Mouse (Mus musculus): ENCODE measurements around the gene Ier2.
"Not testable (repeated sequence)": the region's sequence is repeated elsewhere in the genome, so short reads cannot be mapped to it uniquely, and the experiment has no call there.

Ier2 gene

GRCm38 (mm10) chr8:84639162-84640009 lies 23.3 kb downstream of the Ier2 start:
- peak; percentile 96 for DNase-seq (ENCODE audit: low spot score)

GRCm38 (mm10) chr8:84638555-84639161 lies 24.0 kb downstream of the Ier2 start:
- DNase-seq (ENCODE audit: low spot score): peak; percentile 33

GRCm38 (mm10) chr8:84637946-84638554 lies 24.6 kb downstream of the Ier2 start:
- DNase-seq (ENCODE audit: low spot score): no peak

GRCm38 (mm10) chr8:84636051-84636691 lies 26.5 kb downstream of the Ier2 start:
- DNase-seq (ENCODE audit: low spot score): no peak

- DNase-seq (ENCODE audit: low spot score): no peak
These were observed 27.1 kb downstream of the Ier2 start for GRCm38 (mm10) chr8:84635397-84636050.

GRCm38 (mm10) chr8:84634849-84635304 lies 27.8 kb downstream of the Ier2 start:
- DNase-seq (ENCODE audit: low spot score): no peak

GRCm38 (mm10) chr8:84633841-84634584 lies 28.6 kb downstream of the Ier2 start:
- no peak for DNase-seq (ENCODE audit: low spot score)

- no peak for DNase-seq (ENCODE audit: low spot score)
These were observed 30.8 kb downstream of the Ier2 start for GRCm38 (mm10) chr8:84631813-84632212.

- no peak for DNase-seq (ENCODE audit: low spot score)
These were observed 32.5 kb downstream of the Ier2 start for GRCm38 (mm10) chr8:84630145-84630544.

GRCm38 (mm10) chr8:84629586-84629985 lies 33.1 kb downstream of the Ier2 start:
- DNase-seq (ENCODE audit: low spot score): no peak

- not testable (repeated sequence) for DNase-seq (ENCODE audit: low spot score)
These were observed 39.2 kb downstream of the Ier2 start for GRCm38 (mm10) chr8:84623425-84623824.

GRCm38 (mm10) chr8:84621102-84621625 lies 41.5 kb downstream of the Ier2 start:
- no peak for DNase-seq (ENCODE audit: low spot score)

GRCm38 (mm10) chr8:84617005-84617404 lies 45.6 kb downstream of the Ier2 start:
- DNase-seq (ENCODE audit: low spot score): no peak

GRCm38 (mm10) chr8:84615666-84616485 lies 46.8 kb downstream of the Ier2 start:
- DNase-seq (ENCODE audit: low spot score): no peak

- no peak for DNase-seq (ENCODE audit: low spot score)
These were observed 48.0 kb downstream of the Ier2 start for GRCm38 (mm10) chr8:84614512-84615223.

Data from spleen, adult 12 weeks (tissue).